Mouse (Mus musculus) myocyte (in vitro differentiated cells): ENCODE measurements around the gene Ccer2.

Source experiments
- CEBPB ChIP-seq: IDR thresholded peaks from 2 replicates; pipeline ENCODE4 v1.6.1; 2011; ENCODE audit warnings: mild to moderate bottlenecking, moderate library complexity; ENCODE audit not compliant: poor library complexity, insufficient read depth, severe bottlenecking
- E2F4 ChIP-seq: IDR thresholded peaks from one replicate; pipeline ENCODE4 v1.6.1; 2011; ENCODE audit warnings: mild to moderate bottlenecking, control low read depth, moderate library complexity; ENCODE audit not compliant: insufficient read depth
- MYOG ChIP-seq, 3 experiments: IDR thresholded peaks; one replicate each; pipeline ENCODE4 v1.6.1; 2011; ENCODE audit warnings: control low read depth in 2 of 3, low read depth in 2 of 3, mild to moderate bottlenecking in 2 of 3; ENCODE audit not compliant: insufficient read length in 2 of 3, control insufficient read depth in 1 of 3, insufficient read depth in 1 of 3
- POLR2A ChIP-seq: IDR thresholded peaks from one replicate; pipeline ENCODE4 v1.6.1; 2011; ENCODE audit warnings: low read depth, mild to moderate bottlenecking, control low read depth, moderate library complexity; ENCODE audit not compliant: insufficient read length
- POLR2AphosphoS2 ChIP-seq: IDR thresholded peaks from one replicate; pipeline ENCODE4 v1.6.1; 2011; ENCODE audit warnings: low read depth, control low read depth; ENCODE audit not compliant: insufficient read length
- SRF ChIP-seq: IDR thresholded peaks from one replicate; pipeline ENCODE4 v1.6.1; 2011; ENCODE audit warnings: low read depth; ENCODE audit not compliant: control insufficient read depth, insufficient read length

DNA sequence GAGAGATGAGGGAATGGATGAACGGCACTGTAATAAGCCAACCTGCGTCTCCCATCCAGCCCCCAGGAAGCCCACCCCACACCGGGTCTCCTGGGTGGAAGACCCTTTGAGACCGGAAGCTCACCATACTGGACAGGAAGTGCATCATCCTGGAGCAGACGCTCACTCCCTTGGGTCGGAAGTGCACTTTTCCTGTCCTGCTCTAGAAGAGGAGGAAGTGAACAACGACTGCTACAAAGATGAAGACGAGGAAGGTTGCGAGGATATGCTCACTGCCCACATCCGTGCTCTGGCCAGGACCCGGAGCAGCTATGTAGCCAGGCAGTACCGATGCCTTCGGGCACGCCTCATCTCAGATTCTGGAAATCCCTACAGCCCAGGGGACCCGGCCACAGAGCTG lies 39.9 kb downstream of the Ccer2 start:
- TF ChIP-seq POLR2A: no peak
- no peak for TF ChIP-seq POLR2AphosphoS2
- no peak for TF ChIP-seq MYOG (IDR thresholded peaks at IDR 0.05; ENCODE audit: control insufficient read depth in 1 of 3, insufficient read depth in 1 of 3, insufficient read length in 2 of 3, low read depth in 2 of 3)
- no peak for TF ChIP-seq SRF
- no peak for TF ChIP-seq E2F4
- TF ChIP-seq CEBPB: no peak
